Mouse (Mus musculus) lung, adult 18-20 months (tissue): ENCODE measurements around the gene Lect2.

ENCODE experiments used
- DNase-seq, 2 experiments: peaks; one replicate each; pipeline ENCODE4 v3.0.0; 2022; ENCODE audit warnings: mixed read lengths in 2 of 2

Lect2 gene

DNA sequence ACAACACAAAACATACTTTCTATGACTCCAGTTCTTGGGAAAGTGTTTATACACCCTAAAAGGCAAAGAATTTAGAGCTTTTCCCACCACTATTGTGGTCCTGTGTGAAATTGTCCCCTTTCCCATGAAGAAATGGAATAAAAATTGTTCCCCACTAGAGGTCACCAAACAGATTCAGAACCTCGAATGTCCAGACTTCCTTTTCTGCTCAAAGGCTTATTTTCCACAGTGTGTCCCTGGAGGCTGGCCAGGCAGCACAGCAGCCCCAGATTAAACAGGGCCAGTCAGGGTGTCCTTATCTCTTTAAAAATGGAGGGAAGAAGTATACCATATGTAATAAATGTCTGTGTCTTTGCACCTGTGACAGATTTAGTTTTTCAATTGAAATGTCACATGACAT lies 7.7 kb upstream of the Lect2 start:
- no peak for DNase-seq

DNA sequence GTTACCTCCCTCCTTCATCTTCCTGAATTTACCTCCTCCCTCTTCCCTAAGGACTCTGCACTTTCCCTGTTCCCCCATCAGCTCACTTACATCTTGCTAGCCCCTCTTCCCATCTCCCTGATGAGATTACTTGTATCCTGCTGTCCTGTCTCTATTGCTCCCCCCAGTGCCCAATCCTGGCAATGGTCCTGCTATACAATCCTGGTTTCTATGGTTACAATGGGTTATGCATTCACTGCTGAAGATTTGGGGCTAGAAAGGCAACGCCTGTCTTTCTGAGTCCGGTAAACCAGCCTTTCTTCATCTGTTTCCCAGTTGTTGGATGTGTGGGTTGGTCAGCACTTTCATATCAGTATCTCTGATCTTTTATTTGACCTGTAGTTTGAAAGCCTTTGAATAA lies 6.1 kb upstream of the Lect2 start:
- no peak for DNase-seq

DNA sequence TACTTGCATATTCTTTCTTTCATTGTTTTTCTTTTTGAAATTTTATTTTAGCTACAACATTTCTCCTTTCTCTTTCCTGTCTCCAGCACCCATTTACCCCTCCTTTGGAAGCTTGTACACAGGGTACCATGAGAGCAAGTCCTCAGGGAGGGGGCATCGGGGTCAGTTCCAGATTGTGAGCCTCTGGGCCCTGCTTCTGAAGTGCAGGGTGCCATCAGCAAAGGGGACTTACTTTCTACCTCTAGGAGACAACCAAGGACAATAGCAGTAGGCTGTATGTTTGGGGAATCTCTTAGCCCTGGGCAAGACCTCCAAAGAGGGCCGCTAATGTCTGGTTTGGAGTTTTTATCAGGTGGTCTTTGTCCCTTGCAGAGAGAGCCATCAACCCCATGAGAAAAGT lies 5.6 kb upstream of the Lect2 start:
- DNase-seq, result no peak

DNA sequence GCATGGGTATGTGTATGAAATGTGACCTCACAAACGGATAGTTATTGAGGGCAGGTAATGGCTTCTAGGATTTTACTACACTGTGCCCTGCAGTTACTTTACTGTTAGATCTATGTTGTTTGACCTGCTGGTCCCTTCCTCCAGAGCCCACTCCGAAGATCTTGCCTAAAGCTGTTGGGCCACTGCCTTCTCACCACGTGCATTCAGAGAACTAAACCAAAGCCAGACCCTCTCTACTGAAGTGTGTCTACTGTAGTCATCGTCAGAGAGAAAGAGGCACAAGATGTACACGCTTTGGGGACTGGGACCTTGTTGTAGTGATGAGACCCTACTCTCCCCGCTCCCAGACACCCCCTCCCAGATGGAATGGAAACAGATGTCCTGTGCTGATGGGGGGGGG lies 3.4 kb upstream of the Lect2 start:
- no peak for DNase-seq

DNA sequence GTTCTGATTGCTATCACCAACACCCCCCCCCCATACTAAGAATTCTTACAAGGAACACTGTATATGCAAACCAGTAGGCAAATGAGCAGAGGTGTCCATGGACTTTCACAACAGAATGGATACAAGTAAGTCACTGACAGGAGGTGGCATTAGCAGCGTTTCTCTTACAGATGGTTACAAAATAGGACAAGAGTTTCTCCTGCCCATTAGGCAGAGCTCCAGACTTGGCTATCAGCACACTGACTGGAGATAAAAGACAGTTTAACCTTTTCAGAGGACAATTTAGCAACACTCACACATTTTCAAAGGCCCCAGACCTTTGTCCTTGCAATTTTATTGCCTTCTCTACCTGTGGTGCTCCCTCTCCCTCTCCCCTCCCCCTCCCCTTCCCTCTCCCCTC lies 2.3 kb upstream of the Lect2 start:
- DNase-seq, result no peak

DNA sequence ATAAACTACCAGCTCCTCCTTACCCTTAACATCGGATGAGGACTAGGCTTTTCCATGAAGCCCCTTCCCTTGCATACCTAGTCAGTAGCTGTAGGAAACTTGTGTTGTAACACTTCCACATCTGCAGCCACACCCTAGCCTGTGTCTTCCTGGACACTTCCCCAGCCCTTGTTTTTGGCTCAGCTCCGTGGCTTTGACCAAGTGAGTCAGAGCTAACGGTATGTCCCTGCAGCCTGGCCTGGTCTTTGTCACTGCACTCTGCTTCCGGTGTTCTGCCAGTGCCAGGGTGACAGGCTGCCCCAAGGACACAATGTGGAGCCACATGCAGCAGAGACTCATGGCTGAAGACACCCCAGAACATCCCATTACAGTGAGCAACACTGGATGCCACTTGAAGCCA lies 1.1 kb upstream of the Lect2 start:
- DNase-seq, result peak in 1 of 2 experiments; percentile 11

DNA sequence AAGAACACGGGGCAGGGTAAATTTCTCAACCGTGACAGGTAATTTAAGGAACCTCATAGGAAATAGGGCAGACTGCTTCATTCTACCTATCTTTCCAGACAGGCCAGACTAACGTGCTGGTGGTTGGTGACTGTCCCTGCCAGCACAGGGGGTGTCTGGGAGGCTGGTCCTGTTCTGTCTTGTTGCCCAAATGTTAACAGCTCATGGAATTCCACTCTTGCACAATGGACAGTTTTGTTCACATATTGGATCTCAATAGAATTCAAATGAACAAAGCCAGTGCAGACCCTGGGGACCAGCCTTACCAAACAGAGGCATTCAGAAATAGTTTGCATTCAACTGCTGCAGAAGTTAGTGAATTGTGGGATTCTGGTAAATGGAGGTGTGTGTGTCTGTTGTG lies 3.3 kb downstream of the Lect2 start:
- no peak for DNase-seq

DNA sequence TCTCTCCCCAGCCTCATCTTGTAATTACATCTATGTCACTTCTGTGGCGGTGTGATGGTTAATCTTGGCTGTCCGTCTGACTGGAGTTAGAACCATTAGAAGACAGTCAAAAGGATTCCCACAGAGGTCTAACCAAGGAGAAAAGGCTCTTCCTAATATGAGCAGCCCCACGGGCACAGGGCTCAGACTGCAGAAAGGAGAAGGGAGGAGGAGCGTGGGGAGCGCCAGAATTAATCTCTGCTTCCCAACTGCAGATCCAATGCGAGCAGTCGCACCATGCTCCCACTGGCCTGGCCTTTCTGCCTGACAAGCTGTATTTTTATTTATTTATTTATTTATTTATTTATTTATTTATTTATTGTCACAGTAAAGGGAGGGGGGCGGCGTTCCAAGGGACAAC lies 4.5 kb downstream of the Lect2 start:
- DNase-seq, result no peak

DNA sequence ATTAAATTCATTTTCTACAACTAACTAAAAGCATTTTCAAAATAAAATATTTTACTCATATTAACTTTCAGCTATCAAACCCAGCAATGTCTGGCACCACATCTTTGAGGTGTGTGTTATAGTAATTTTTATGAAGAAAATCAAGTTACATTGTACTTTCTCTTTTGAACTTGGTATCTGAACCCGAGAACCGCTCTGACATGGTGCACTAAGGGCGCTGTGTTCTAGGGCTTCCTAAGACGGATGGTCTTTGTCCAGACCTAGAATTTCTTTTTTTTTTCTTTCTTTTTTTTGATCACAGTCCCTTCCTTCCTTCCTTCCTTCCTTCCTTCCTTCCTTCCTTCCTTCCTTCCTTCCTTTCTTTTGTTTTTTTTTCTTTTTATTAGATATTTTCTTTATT lies 8.5 kb downstream of the Lect2 start:
- DNase-seq, result peak in 1 of 2 experiments; percentile 12

DNA sequence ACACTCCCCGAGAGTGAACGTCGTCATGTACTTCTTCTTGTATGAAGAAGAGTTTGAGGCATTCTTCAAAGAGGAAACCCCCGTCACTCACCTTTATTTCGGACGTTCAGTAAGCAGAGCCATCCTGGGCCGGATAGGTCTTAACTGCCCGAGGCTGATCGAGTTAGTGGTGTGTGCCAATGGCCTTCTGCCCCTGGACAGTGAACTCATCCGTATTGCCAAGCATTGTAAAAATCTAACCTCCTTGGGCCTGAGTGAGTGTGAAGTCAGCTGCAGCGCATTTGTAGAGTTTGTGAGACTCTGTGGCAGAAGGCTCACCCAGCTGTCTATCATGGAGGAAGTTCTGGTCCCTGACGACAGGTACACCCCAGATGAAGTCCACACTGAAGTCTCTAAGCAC lies 11.3 kb downstream of the Lect2 start:
- DNase-seq, result no peak

DNA sequence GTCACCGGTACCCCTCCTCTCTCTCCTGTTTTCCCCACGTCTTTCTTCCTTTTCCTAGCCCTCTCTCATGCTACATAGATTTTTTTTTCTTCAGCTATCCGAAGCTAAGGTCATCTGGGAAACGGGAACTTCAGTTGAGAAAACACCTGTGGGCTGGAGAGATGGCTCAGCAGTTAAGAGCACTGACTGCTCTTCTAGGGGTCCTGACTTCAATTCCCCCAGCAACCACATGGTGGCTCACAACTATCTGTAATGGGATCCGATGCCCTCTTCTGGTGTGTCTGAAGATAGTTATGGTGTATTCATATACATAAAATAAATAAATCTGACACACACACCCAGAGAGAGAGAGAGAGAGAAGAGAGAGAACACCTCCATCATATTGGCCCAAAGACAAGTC lies 12.7 kb downstream of the Lect2 start:
- DNase-seq, result no peak

DNA sequence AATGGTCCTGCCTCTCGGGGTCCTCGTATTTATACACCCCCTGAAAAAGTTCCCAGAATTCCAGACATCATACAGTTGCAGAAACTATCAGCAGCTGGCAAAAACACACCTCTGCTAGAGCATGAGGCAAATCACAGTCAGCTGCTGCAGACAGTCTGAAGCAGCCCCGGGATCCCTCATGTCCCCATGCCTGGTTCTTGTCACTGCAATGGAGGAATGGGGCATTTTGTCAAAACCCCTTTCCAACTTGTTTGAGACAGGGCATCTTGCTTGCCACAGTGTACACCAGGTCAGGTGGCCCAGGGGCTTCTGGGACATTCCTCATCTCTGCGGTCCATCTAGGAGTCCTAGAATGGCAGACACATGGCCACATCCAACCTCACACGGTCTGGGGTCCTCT lies 13.4 kb downstream of the Lect2 start:
- no peak for DNase-seq

DNA sequence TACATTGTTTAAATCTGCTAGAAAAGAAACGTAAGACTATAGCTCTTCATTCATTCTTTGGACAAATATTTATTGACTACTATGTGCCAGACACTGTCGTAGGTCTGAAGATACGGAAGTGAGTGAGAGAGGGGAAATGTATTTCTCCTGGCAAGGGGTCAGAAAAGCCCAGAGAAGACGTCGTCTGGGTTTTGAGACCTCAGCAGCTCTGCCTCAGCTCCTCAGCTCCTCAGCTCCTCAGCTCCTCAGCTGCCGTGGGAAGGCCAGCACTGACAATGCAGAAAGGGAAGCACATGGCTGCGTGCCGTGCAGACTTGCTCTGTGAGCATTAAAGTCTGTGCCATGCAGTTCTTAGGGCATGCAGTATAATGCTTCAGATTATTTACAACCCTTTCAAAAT lies 18.6 kb downstream of the Lect2 start:
- DNase-seq, result no peak

DNA sequence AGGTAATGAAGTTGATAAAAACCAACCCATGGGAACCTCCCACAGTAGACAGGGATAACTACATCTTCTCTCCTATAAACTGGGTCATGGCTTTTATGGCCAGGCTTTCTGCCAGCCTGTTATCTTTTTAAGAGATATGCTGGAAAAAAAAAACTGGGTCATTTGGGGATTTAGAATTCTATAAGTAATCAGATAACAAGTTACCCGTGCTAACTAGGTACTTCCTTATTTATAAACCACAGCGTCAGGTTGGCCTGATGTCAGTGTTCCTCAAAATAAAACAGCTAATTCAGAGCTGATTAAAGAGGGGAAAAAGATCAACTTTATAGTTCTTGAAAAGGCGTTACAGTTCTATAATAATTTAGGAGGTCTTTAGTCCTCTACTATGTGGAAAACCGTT lies 19.3 kb downstream of the Lect2 start:
- no peak for DNase-seq

DNA sequence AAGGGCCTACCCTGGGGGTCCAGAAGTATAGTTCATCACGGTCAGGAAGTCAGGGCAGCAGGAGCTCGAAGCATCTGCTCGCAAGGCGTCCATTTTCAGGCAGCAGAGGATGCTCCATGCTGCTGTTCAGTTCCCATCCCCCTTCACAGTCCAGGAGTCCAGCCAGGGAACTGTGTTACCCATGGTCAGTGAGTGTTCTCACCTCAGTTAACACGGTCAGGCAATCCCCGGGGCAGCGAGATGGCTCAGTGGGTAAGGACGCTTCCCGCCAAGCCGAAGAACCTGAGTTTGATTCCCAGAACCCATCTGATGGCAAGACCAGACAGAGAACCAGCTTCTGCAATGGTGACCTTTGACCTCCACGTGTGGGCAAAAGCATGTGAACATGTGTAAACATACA lies 20.0 kb downstream of the Lect2 start:
- no peak for DNase-seq

DNA sequence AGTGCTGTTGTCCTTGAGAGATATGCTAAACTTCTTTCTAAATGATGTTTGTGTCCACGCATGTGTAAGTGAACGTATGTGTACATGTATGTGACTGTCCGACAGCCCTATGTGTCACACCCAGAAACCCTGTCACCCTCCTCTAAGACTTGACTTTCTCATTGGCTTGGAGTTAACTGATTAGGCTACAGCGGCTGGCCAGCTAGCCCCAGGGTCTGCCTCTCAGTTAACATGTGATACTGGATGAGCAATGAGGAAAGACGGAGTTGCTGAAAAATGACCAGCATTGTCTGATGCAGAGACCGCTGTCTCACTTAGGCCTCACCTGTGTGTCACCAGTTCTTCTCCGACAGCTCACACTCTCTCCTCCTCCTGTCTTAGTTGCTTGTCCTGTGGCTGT lies 20.5 kb downstream of the Lect2 start:
- no peak for DNase-seq

DNA sequence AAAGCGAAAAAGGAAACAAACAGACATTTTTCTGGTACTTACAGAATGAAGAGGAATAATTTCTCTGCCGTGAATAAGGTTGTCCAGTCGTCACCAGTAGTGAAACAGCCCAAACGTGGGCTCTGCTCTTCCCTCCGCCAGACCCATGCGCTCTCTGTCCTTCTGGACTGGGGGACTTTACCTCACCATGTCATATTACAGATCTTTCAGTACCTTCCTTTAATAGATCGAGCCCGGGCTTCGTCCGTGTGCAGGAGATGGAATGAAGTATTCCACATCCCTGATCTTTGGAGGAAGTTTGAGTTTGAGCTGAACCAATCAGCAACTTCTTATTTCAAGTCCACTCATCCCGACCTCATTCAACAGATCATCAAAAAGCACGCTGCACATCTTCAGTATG lies 21.4 kb downstream of the Lect2 start:
- no peak for DNase-seq

DNA sequence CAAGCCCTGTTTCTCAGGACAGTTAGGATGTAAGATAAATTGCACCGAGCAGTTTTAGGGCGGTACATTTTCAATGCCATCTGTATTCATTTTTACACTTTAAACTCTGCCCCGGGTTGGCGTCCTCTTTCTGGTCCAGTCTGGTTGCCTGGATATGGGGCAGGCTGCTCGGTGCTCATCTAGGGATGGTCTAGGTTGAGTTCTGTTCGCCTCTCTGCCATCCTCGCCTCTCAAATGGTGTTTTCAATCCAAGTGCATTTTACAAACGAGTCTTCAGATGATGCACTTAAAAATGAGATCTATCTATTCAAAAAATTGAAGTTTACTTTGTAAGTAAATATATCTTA lies 25.5 kb downstream of the Lect2 start:
- no peak for DNase-seq

DNA sequence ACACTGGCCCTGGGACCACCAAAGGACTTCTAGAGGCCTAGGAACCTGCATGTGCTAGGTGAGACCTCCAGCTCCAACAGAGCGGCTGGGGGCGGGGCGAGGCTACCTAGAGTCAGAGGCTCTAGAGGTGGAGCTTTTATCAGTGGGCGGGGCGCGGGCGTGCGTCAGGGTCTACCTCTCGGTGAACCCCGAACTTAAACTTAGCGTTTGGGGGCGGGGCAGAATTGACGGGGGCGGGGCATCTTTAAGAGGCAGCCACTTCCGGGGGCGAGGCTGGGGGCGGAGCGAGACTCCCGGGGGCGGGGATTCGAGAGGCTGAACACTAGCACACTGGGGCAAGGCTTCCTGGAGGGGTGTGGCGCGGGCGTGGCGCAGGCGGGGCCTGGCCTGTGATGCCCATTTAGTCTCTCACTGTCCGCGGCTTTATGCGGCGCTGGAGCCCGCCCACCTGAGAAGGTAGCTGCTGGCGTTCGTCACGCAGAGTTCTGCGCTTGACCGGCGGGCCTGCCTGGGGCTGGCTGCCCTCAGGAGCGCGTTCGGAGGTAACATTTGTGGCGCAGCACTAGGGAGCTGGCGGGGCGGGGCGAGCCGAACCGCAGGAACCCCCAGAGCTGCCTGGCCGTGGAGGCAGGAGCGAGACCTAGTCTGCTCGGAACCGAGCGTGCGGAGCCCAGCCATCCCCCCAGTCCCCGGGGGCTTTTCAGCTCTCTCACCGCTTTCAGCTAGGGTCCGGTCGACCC lies 26.1 kb downstream of the Lect2 start, which contains the start of gene Fbxl21:
TSS of gene Fbxl21 (plus strand) at position 392 of the 740 bp plus-strand sequence.
- peak; percentile 96 to 97 for DNase-seq

DNA sequence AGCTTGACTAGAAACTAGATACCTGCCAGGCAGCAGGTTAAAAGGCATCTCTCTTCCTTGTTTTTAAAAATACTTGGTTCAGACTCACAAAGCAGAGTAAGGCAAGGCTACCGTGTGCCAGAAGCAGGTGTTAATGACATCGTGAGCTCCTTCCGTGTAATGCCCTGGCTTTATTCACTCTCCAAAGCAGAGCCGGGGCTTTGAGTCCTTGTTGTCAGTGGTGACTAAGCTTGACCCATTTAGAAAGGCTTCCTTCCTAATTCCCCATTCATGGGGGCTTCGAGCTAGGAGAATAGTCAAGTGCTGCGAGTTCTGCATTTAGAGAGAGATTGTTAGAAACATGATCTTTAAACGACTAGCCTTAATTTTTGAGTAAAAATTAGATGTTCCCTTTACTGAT lies 31.5 kb downstream of the Lect2 start:
- no peak for DNase-seq

DNA sequence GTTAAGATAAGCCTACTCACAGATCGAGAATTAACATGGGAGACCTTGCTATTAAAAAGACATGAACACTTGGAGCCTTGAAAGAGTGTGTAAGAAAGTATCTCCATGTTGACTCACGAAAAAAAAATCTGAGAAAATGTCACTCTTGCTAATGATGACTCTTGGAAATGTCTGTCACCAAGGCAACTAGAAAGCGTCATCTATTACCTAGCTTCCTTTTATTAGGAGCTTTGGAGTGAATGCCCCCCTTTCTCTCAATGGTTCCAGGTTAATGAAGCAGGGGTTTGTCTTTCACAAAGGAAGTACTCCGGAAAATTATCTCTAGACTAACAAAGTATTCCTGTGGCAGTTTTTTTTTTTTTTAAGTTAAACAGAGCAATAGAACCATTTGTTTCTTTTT lies 32.0 kb downstream of the Lect2 start:
- no peak for DNase-seq

DNA sequence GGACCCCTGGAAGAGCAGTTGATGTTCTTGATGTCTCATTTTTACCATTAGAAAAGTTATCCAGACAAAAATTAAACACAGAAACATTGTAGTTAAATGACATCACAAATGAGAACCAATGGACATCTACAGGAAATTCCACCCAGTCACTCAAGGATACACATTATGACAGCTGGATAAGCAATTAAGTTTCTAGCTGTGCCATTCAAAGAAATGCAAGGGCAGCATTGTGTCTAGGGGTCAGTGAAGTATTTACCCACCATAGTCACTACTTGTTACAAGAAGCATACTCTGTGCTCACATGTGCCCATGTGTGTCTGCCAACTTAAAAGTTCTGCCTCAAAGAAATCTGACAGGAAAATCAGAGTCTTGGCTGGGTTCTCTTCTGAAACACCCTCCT lies 34.7 kb downstream of the Lect2 start:
- no peak for DNase-seq

DNA sequence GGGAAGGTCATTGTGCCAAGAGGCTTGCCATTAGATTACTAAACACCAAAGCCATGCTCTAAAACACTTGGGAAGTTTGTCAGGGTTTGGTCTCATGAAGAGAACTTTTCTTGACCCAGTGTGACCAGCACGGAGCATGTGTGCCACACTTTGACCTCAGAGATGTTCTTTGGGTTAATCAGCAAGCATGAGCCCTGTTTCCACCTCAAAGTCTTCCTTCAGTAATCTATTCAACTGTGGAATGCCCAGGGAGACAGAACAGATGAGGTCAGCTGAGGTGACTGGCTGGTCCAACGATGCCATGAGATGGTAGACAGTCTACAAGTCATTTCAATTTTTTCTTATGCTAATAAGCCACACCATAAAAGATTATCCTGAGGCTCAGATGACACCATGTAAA lies 38.5 kb downstream of the Lect2 start:
- DNase-seq, result no peak

DNA sequence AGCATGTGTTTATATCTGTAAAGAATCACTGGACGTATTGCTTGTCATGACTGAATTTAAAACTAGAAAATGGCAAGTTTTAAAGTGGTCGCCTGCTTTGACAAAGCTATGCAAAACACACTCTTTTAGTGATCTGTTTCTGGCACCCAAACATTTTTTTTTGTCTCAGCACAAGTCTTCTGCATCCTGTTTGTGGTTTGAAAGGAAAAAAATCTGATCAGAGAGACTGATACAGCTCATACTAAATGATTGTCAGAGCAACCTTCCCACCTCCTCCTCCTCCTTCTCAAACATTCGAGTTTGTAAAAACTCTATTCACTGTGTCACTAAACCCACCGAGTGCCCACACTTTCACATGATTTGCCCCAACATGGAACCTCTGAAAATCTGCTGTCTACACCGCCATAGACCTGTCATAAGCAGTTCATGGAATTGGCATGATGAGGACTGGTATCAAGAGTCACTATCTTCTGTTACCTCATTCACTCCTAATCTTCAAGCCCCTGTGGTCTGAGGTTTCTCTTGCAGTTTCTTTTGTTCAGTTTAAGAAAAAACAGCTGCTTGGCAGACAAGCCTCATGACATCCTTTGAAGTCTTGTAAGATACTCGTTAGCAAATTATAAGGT lies 41.3 kb downstream of the Lect2 start:
- DNase-seq, result no peak

DNA sequence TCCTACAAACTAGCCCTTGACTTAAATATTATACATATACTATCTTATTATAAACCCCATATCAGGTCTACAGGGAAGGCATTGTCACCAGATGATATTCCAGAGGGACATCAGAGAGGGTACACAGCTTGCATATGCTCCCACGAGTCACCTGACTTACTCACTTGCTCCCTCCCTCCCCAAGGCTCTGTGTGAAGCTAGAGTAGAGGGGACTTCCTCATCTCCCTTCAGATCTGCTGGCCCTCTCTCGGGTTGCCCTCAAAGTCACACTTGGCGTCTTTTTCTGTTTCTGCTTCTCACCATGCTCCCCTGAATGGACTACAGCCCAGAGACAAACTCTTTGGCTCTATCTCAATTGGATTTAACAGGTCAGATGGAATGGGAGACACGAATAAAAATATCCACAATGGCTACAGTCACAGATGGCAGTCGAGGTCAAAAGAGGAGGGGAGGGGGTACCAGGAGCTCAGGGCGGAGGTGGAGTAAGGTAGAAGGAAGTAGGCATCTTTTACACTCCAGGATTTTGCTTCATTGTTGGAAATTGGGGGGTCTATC lies 46.4 kb downstream of the Lect2 start:
- DNase-seq, result no peak
